Mouse (Mus musculus) heart, adult 10 weeks (tissue): ENCODE measurements around the gene Saa2. TPM values are rescaled to one million over a fixed set of nuclear protein-coding genes. Genes with fewer than 3 reads are reported as not detected.

Source experiments
- polyA plus RNA-seq: library from polyadenylated mRNA; stranded (reverse); fragments of 350-450 nt; fragmentation: Illumina TruSeq; extraction: RNeasy Lipid Tissue Mini Kit (QIAGEN cat#74804); gene quantifications from one replicate; pipeline ENCODE4 v1.2.3, GENCODE M21; 2014; ENCODE audit warnings: low read depth, low replicate concordance

Saa2 gene
- polyA plus RNA-seq: not detected

GRCm38 (mm10) chr7:46751490-46751889 is at the start of gene Saa2:
Gene Saa2 (plus strand): TSS chr7:46751790.

DNA sequence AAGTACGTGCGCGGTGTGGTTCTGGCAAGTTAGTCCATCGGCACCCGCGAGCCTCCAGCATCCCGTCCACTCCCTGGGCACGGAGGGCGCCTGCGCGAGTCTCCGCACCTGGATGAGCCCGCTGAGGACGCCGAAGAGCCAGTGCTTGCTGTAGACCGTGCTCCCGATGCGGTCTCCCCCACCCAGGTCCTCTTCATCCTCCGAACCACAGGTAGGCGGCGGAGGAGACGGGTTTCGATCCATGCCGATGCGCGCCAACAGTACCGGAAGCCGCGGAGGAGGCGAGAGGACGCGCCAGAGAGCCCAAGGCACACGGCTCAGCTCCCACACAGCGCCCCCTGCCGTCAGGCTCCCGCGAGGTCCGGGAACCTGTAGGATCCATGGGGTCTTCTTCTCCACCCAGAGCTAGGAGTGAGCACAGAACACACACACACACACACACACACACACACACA is 41.2 kb upstream of the Saa2 start, which contains the start of gene Saal1:
Saal1 (minus strand) TSS at position 291 of the 455 bp plus-strand sequence.

DNA sequence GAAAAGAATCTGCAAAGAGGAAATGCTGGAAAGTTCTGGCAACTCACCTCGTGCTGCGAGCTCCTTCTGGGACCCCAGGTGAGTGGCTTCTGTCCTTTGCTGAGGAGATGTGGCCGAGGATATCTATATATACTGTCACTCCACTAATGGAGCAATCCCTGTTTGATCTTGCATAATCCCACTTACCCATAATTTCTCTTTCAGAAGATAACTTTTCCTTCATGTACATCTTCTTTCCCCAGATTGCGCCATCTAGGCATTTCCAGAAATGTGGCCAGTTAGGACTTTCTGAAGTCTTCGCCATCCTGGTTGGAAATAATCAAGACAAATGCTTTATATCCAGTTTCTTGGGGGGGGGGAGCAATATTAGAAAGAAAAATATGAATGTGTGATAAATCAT is 36.0 kb upstream of the Saa2 start, which contains the start of gene Saa3:
Saa3 (minus strand) TSS at position 101 of the 400 bp plus-strand sequence.

DNA sequence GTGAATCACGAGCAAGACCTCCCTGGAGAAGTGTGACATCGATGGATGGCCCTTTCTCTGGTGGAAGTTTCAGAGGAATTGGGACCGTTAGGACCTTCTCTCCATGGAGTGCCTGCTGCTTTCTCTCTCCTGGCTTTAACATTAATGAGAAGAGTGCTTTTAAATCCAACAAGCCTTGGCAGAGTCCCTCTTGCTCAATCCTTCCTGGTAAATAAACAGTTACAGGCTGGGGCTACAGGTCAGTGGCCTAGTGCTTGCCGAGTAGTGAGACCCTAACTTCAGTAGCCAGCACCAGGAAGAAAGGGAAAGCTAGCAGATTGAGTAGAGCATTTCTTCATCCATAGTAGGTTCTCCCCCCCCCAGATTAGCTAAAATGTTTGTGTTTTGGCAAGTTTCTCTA is 19.1 kb upstream of the Saa2 start, which contains the start of gene Saa4:
Saa4 (minus strand) TSS at position 146 of the 400 bp plus-strand sequence.

GRCm38 (mm10) chr7:46742880-46743279 is 8.7 kb upstream of the Saa2 start, which contains the start of gene Saa1:
Gene Saa1 (minus strand): TSS chr7:46742980.

GRCm38 (mm10) chr7:46795287-46796205 is 44.0 kb downstream of the Saa2 start, which contains the start of the genes Hps5 and Gtf2h1:
Gene Hps5 (minus strand): TSS chr7:46796064.
Gene Gtf2h1 (plus strand): TSS chr7:46796103.

Other genes starting within 250 kb of the Saa2 start
- 6.8 TPM for gene Sergef, start 112.0 kb upstream of the Saa2 start, polyA plus RNA-seq
- gene Tph1, start 79.3 kb upstream of the Saa2 start, polyA plus RNA-seq: not detected
- gene Saal1, start 41.1 kb upstream of the Saa2 start, polyA plus RNA-seq: 3.7 TPM
- not detected for gene Saa3, start 36.1 kb upstream of the Saa2 start, polyA plus RNA-seq
- not detected for gene Saa4, start 19.2 kb upstream of the Saa2 start, polyA plus RNA-seq
- not detected for gene Saa1, start 8.8 kb upstream of the Saa2 start, polyA plus RNA-seq
- gene Hps5, start 44.3 kb downstream of the Saa2 start, polyA plus RNA-seq: 10.8 TPM
- 17.5 TPM for gene Gtf2h1, start 44.3 kb downstream of the Saa2 start, polyA plus RNA-seq
- gene Ldha, start 89.7 kb downstream of the Saa2 start, polyA plus RNA-seq: 788 TPM
- not detected for gene Ldhc, start 109.4 kb downstream of the Saa2 start, polyA plus RNA-seq
- gene Tsg101, start 168.2 kb downstream of the Saa2 start, polyA plus RNA-seq: 83.4 TPM
- 6.5 TPM for gene Uevld, start 206.7 kb downstream of the Saa2 start, polyA plus RNA-seq
- not detected for gene Gm9999, start 231.8 kb downstream of the Saa2 start, polyA plus RNA-seq